ENCODE assay signal across 12 mouse cellular contexts in genomic region chr19:5892735-5893134, GRCm38 (mm10). TPM values are rescaled to one million over a fixed set of nuclear protein-coding genes. Genes with fewer than 3 reads are reported as not detected.
DNase-seq lines count a peak whose midpoint lies in the region; ATAC-seq and TF ChIP-seq lines count a peak whose summit lies in the region.
"Had no signal": no experiment of that assay in that cellular context is flagged by ENCODE, and none has a peak within 500 bp of the region (broad histone marks: within the 10 kb centered on the region; RNA-seq: fewer than 3 reads in every experiment).

No protein-coding gene starts in this region.

- H3K4me3 ChIP-seq in lung, embryonic 16.5 days (ENCODE audit: low read length) = no peak overlapping the region
- H3K4me3 ChIP-seq in lung, adult 2 months (replicated peaks; ENCODE audit: extremely low read depth, low read depth, low read length) = no peak overlapping the region
- H3K4me3 ChIP-seq in forebrain, embryonic 16.5 days (replicated peaks; ENCODE audit: low read length) = peak overlapping the region; percentile 81
- peak overlapping the region; percentile 75 for H3K4me3 ChIP-seq in liver, embryonic 13.5 days (replicated peaks)

- peaks cover 4% of the 10 kb centered on the region; the same call in 1 of the 2 replicates for H3K4me1 ChIP-seq in lung, embryonic 16.5 days (replicated peaks; ENCODE audit: control insufficient read depth, insufficient read depth, low read length)
- H3K4me1 ChIP-seq in lung, adult 2 months (ENCODE audit: control insufficient read depth, insufficient read depth, low read length) = no peaks in the 10 kb centered on the region; the same call in 1 of the 2 replicates
- peaks cover 25% of the 10 kb centered on the region for H3K4me1 ChIP-seq in forebrain, embryonic 16.5 days (replicated peaks; ENCODE audit: control insufficient read depth, insufficient read depth, low read length)
- peaks cover 53% of the 10 kb centered on the region for H3K4me1 ChIP-seq in liver, embryonic 13.5 days (replicated peaks)

- H3K4me2 ChIP-seq in lung, embryonic 16.5 days (ENCODE audit: low read depth, low read length) = no peak overlapping the region
- peak overlapping the region; percentile 84 for H3K4me2 ChIP-seq in forebrain, embryonic 16.5 days (ENCODE audit: low read length)
- H3K4me2 ChIP-seq in liver, embryonic 13.5 days = peak overlapping the region; percentile 97

- H3K36me3 ChIP-seq in lung, embryonic 16.5 days (ENCODE audit: control insufficient read depth, insufficient read depth, low read length) = peaks cover 11% of the 10 kb centered on the region
- peaks cover 8% of the 10 kb centered on the region; the same call in 1 of the 2 replicates for H3K36me3 ChIP-seq in forebrain, embryonic 16.5 days (ENCODE audit: control insufficient read depth, insufficient read depth)
- peaks cover 39% of the 10 kb centered on the region for H3K36me3 ChIP-seq in liver, embryonic 13.5 days

- intact Hi-C loops in gastrocnemius, postnatal 14 days (cut with DNase I; ENCODE audit: low total_unique reads) = no loop called here

- no peak for ATAC-seq in lung, embryonic 16.5 days (ENCODE audit: low read depth)
- no peak for ATAC-seq in forebrain, embryonic 16.5 days
- ATAC-seq in liver, embryonic 13.5 days (ENCODE audit: low read depth) = no peak

- WGBS in lung, embryonic 16.5 days = 91% methylated on average over 13 of the region's 13 CpGs
- WGBS in lung, adult 2 months = 88% methylated on average over 13 of the region's 13 CpGs
- 84% methylated on average over 13 of the region's 13 CpGs for WGBS in forebrain, embryonic 16.5 days
- WGBS in liver, embryonic 13.5 days (ENCODE audit: insufficient replicate concordance) = 94% methylated on average over 13 of the region's 13 CpGs

- no peak for TF ChIP-seq CTCF in lung, adult 2 months (IDR thresholded peaks at IDR 0.05; ENCODE audit: insufficient read depth, low read length)

- peak overlapping the region; percentile 87; the same call in 1 of the 2 replicates for H3K9ac ChIP-seq in lung, embryonic 16.5 days (ENCODE audit: low read length)
- H3K9ac ChIP-seq in forebrain, embryonic 16.5 days (replicated peaks; ENCODE audit: low read depth, low read length) = peak overlapping the region; percentile 92
- H3K9ac ChIP-seq in liver, embryonic 13.5 days = peak overlapping the region; percentile 91

- H3K27me3 ChIP-seq in lung, embryonic 16.5 days (ENCODE audit: control insufficient read depth, insufficient read depth, low read depth, low read length) = no peaks in the 10 kb centered on the region
- H3K27me3 ChIP-seq in forebrain, embryonic 16.5 days (replicated peaks; ENCODE audit: control insufficient read depth, insufficient read depth, low read length) = no peaks in the 10 kb centered on the region
- no peaks in the 10 kb centered on the region; the same call in 1 of the 2 replicates for H3K27me3 ChIP-seq in liver, embryonic 13.5 days

- no peak overlapping the region for H3K27ac ChIP-seq in lung, embryonic 16.5 days (ENCODE audit: low read length)
- no peak overlapping the region for H3K27ac ChIP-seq in forebrain, embryonic 16.5 days (ENCODE audit: low read length)
- H3K27ac ChIP-seq in liver, embryonic 13.5 days = no peak overlapping the region
- H3K27ac ChIP-seq: layer of hippocampus, adult 2 months had no signal

- no peak for TF ChIP-seq POLR2A in lung, adult 2 months (IDR thresholded peaks at IDR 0.05; ENCODE audit: borderline replicate concordance, extremely low read depth, low read depth, low read length)

- DNase-seq in lung, adult 2 months = no peak
- no peak for DNase-seq in liver, embryonic 13.5 days
- no peak for DNase-seq in cerebellum, adult 9-10 months
- no peak for DNase-seq in gastrocnemius, postnatal 14 days
- no peak for DNase-seq in urinary bladder, postnatal 14 days (ENCODE audit: low spot score)
- DNase-seq: adrenal gland, postnatal 36 days; right cerebral cortex, postnatal 25 days; thymus, postnatal 25 days had no signal

- H3K9me3 ChIP-seq in lung, embryonic 16.5 days (ENCODE audit: control insufficient read depth, low read length) = no peaks in the 10 kb centered on the region
- H3K9me3 ChIP-seq in forebrain, embryonic 16.5 days (ENCODE audit: control insufficient read depth, low read length) = no peaks in the 10 kb centered on the region
- H3K9me3 ChIP-seq in liver, embryonic 13.5 days (replicated peaks) = no peaks in the 10 kb centered on the region

RNA-seq across cellular contexts. Expression of gene Tigd3, which starts 1.2 kb away (rescaled TPM):
- 2.5 and 3.2 TPM in 2 replicates for polyA plus RNA-seq in lung, embryonic 16.5 days (2015; fragmentation: Nextera tagmentation; extraction: Ambion mirVana)
- polyA plus RNA-seq in lung, adult 2 months (2012; rRNA removed) = 1.1 and 1.2 TPM in 2 replicates
- polyA plus RNA-seq in forebrain, embryonic 16.5 days (2015; fragmentation: Nextera tagmentation; extraction: Ambion mirVana) = 11.0 and 13.7 TPM in 2 replicates
- 2.5 TPM in 2 replicates for polyA plus RNA-seq in liver, embryonic 13.5 days (2015; fragmentation: Nextera tagmentation; extraction: Ambion mirVana)
- total RNA-seq in gastrocnemius, postnatal 14 days (2021) = under 1 TPM; 0.42 to 0.66 TPM

RNA-seq across cellular contexts. Expression of gene Slc25a45, which starts 15.1 kb away (rescaled TPM):
- polyA plus RNA-seq in lung, embryonic 16.5 days (2015; fragmentation: Nextera tagmentation; extraction: Ambion mirVana) = 5.7 and 6.2 TPM in 2 replicates
- polyA plus RNA-seq in lung, adult 2 months (2012; rRNA removed) = 24.5 and 26.0 TPM in 2 replicates
- polyA plus RNA-seq in forebrain, embryonic 16.5 days (2015; fragmentation: Nextera tagmentation; extraction: Ambion mirVana) = 1.5 and 2.0 TPM in 2 replicates
- polyA plus RNA-seq in liver, embryonic 13.5 days (2015; fragmentation: Nextera tagmentation; extraction: Ambion mirVana) = 5.7 and 6.8 TPM in 2 replicates
- 1 to 10 TPM; 2.1 to 2.3 TPM for total RNA-seq in gastrocnemius, postnatal 14 days (2021)

RNA-seq across cellular contexts. Expression of gene Frmd8, which starts 17.7 kb away (rescaled TPM):
- 56.4 and 61.1 TPM in 2 replicates for polyA plus RNA-seq in lung, embryonic 16.5 days (2015; fragmentation: Nextera tagmentation; extraction: Ambion mirVana)
- 32.1 and 37.8 TPM in 2 replicates for polyA plus RNA-seq in lung, adult 2 months (2012; rRNA removed)
- 20.9 and 21.5 TPM in 2 replicates for polyA plus RNA-seq in forebrain, embryonic 16.5 days (2015; fragmentation: Nextera tagmentation; extraction: Ambion mirVana)
- 13.9 and 15.8 TPM in 2 replicates for polyA plus RNA-seq in liver, embryonic 13.5 days (2015; fragmentation: Nextera tagmentation; extraction: Ambion mirVana)
- 1 to 10 TPM; 7.1 to 7.7 TPM for total RNA-seq in gastrocnemius, postnatal 14 days (2021)

RNA-seq across cellular contexts. Expression of gene Dpf2, which starts 20.1 kb away (rescaled TPM):
- polyA plus RNA-seq in lung, embryonic 16.5 days (2015; fragmentation: Nextera tagmentation; extraction: Ambion mirVana) = 155 TPM in 2 replicates
- polyA plus RNA-seq in lung, adult 2 months (2012; rRNA removed) = 87.1 and 103 TPM in 2 replicates
- polyA plus RNA-seq in forebrain, embryonic 16.5 days (2015; fragmentation: Nextera tagmentation; extraction: Ambion mirVana) = 124 and 126 TPM in 2 replicates
- 56.7 and 60.0 TPM in 2 replicates for polyA plus RNA-seq in liver, embryonic 13.5 days (2015; fragmentation: Nextera tagmentation; extraction: Ambion mirVana)
- 10 to 100 TPM; 71.9 to 78.2 TPM for total RNA-seq in gastrocnemius, postnatal 14 days (2021)

RNA-seq across cellular contexts. Expression of gene Cdc42ep2, which starts 31.9 kb away (rescaled TPM):
- polyA plus RNA-seq in lung, embryonic 16.5 days (2015; fragmentation: Nextera tagmentation; extraction: Ambion mirVana) = 15.6 and 17.1 TPM in 2 replicates
- polyA plus RNA-seq in lung, adult 2 months (2012; rRNA removed) = 22.2 and 24.1 TPM in 2 replicates
- 11.1 and 12.4 TPM in 2 replicates for polyA plus RNA-seq in forebrain, embryonic 16.5 days (2015; fragmentation: Nextera tagmentation; extraction: Ambion mirVana)
- polyA plus RNA-seq in liver, embryonic 13.5 days (2015; fragmentation: Nextera tagmentation; extraction: Ambion mirVana) = 2.7 and 3.0 TPM in 2 replicates
- total RNA-seq in gastrocnemius, postnatal 14 days (2021) = 10 to 100 TPM; 14.4 to 18.3 TPM
- total RNA-seq: megakaryocyte-erythroid progenitor cell, adult 5-6 weeks had no signal

Comparison
In these comparisons a context has a peak if more than half of its experiments do, and no peak if none do; other contexts are left out.
1. H3K4me3 ChIP-seq: peak in forebrain, embryonic 16.5 days (single experiment) and liver, embryonic 13.5 days (single experiment); none in lung, embryonic 16.5 days (single experiment) and lung, adult 2 months (single experiment).
2. Peak in every context shown above with its lines, with median percentiles within 50 percentile points of each other: H3K9ac ChIP-seq.